In genomic region chr9:81140158-81140557, GRCm38 (mm10) we compare ENCODE assay signal across 35 mouse cellular contexts.
"Had no signal": no experiment of that assay in that cellular context is flagged by ENCODE, and none has a peak within 500 bp of the region (broad histone marks: within the 10 kb centered on the region; RNA-seq: fewer than 3 reads in every experiment).

No protein-coding gene starts in this region.

- H3K9me3 ChIP-seq: heart, embryonic 12.5 days; heart, embryonic 13.5 days; heart, embryonic 15.5 days; hindbrain, embryonic 10.5 days; hindbrain, embryonic 12.5 days; hindbrain, embryonic 13.5 days; hindbrain, embryonic 15.5 days; intestine, embryonic 15.5 days; kidney, embryonic 15.5 days had no signal

- H3K9ac ChIP-seq: heart, embryonic 12.5 days; heart, embryonic 13.5 days; heart, embryonic 15.5 days; hindbrain, embryonic 12.5 days; hindbrain, embryonic 13.5 days; hindbrain, embryonic 14.5 days; hindbrain, embryonic 15.5 days; intestine, embryonic 15.5 days; kidney, embryonic 15.5 days had no signal

- H3K27me3 ChIP-seq: heart, embryonic 12.5 days; heart, embryonic 13.5 days; heart, embryonic 15.5 days; hindbrain, embryonic 12.5 days; hindbrain, embryonic 13.5 days; hindbrain, embryonic 15.5 days; intestine, embryonic 15.5 days; kidney, embryonic 15.5 days had no signal

- H3K27ac ChIP-seq: heart, embryonic 13.5 days; heart, embryonic 15.5 days; hindbrain, embryonic 10.5 days; hindbrain, embryonic 12.5 days; hindbrain, embryonic 13.5 days; hindbrain, embryonic 14.5 days; hindbrain, embryonic 15.5 days; hindbrain, postnatal 0 days; intestine, embryonic 15.5 days; kidney, embryonic 15.5 days; kidney, postnatal 0 days; layer of hippocampus, adult 2 months; left cerebral cortex, adult 2 months had no signal

- H3K4me1 ChIP-seq: heart, embryonic 12.5 days; heart, embryonic 13.5 days; heart, embryonic 15.5 days; hindbrain, embryonic 10.5 days; hindbrain, embryonic 12.5 days; hindbrain, embryonic 13.5 days; hindbrain, embryonic 15.5 days; intestine, embryonic 15.5 days; kidney, embryonic 15.5 days had no signal

- ATAC-seq: hindbrain, embryonic 16.5 days; hindbrain, postnatal 0 days; inflammation-experienced regulatory T-cells, adult 6 months; intestine, embryonic 15.5 days; intestine, embryonic 16.5 days; intestine, postnatal 0 days had no signal

- DNase-seq: heart, postnatal 10 days; heart, postnatal 14 days; heart, postnatal 36 days; heart, postnatal 4 days; kidney, adult 11 months; kidney, adult 18-20 months; kidney, adult 2 months; kidney, adult 8-10 months; kidney, adult 9 months; kidney, postnatal 10 days; kidney, postnatal 14 days; kidney, postnatal 25 days; kidney, postnatal 36 days; kidney, postnatal 4 days; layer of hippocampus, adult 9-11 months; layer of hippocampus, postnatal 36 days had no signal

- H3K4me2 ChIP-seq: heart, embryonic 11.5 days; heart, embryonic 12.5 days; heart, embryonic 13.5 days; heart, embryonic 15.5 days; hindbrain, embryonic 12.5 days; hindbrain, embryonic 13.5 days; hindbrain, embryonic 14.5 days; hindbrain, embryonic 15.5 days; intestine, embryonic 15.5 days; kidney, embryonic 15.5 days had no signal

- H3K36me3 ChIP-seq: heart, embryonic 12.5 days; heart, embryonic 13.5 days; heart, embryonic 15.5 days; hindbrain, embryonic 10.5 days; hindbrain, embryonic 12.5 days; hindbrain, embryonic 13.5 days; hindbrain, embryonic 15.5 days; intestine, embryonic 15.5 days; kidney, embryonic 15.5 days had no signal

- H3K4me3 ChIP-seq: heart, embryonic 12.5 days; heart, embryonic 13.5 days; heart, embryonic 15.5 days; hindbrain, embryonic 10.5 days; hindbrain, embryonic 12.5 days; hindbrain, embryonic 13.5 days; hindbrain, embryonic 15.5 days; intestine, embryonic 15.5 days; kidney, embryonic 15.5 days; layer of hippocampus, adult 2 months; left cerebral cortex, adult 2 months had no signal
